Mouse (Mus musculus): ENCODE results near the gene Creb3l1.

Gene Creb3l1

DNA sequence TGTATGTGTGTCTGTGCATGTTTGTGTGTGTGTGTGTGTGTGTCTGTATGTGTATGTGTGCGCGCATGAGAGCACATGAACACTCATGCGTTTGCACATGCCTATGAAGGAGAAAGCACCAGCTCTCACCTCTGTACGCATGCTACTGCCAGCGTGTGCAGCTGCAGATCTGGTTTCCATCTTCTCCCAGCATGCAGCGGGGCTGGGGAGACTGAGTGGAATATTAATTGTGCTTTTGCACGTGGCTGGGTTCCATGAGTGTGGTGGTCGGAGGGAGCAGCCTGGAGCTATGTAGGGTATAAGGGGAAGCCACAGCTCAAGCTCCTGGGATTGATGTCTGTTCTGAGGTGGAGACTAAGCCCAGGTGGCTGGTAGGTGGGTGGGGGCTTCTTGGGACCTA lies 6.3 kb upstream of the Creb3l1 start:
- DNase-seq, result no peak

DNA sequence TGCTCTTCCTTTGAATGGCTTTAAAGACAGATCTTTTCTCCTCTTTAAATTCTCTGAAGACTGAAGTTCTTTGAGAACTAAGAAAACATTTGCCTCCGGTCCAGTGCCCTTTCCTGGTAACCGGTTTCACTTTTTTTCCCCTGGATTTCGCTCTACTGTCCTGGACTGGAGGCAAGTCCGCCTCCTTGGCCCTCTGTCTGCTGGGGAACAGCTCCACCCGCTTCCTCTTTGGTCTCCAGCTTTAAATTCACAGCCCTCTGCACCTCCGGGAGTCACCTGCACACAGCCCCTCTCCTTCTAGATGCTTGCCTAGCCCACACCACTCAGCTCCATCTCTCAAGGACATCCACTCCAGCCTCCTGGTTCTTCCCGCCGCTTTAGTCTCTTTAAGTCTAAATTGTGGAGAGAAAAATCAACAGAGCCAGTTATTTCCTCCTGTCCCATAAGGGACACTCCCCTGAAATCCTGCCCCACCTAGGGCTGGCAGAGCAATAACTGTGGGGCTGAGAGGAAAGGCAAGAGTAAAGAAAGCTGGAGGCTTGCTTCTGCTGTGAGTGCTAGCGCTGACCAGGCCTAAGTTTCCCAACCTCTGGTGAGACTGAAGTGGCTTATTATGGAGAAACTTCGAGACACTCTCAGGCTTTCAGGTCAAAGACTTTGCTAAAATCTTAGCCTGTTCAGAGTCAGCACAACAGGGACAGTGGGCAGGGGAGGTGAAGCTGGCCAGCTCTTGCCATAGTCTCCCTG lies 5.3 kb upstream of the Creb3l1 start:
- DNase-seq, result no peak

DNA sequence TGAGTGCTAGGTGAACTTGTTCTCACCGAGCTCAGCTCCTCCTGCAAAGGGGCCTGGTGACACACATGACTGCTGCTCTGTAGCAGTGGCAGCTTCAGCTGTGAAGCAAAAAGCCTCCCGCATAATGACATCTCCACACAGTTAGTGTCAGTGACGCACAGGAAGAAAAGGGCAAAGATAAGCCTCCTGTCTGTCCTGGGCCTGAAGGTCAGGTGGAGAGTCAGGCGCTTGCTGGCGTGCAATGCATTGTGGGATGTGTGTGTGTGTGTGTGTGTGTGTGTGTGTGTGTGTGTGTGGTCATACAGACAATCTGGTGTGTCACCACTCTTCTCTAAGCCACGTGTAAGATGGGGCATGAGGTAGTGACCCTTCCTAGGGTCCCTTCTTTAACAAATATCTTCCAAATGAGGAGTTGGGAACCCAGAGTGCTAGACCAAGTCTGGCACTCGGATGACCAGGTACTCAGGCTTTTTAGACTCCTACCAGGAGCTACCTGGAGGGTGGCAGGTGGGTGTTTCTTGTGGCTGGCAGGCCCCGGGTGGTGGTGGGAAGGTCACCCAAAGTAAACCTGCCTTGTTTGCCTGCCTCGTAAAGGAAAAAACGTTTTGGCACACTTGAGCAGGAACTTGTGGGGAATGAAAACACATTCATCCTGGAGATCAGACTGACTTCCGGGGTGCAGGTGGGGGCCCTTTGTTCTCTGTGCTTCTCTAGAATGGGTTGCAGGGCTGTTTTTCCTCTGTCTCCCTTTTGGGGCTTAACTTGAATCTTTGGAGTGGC lies 3.7 kb upstream of the Creb3l1 start:
- no peak for DNase-seq

DNA sequence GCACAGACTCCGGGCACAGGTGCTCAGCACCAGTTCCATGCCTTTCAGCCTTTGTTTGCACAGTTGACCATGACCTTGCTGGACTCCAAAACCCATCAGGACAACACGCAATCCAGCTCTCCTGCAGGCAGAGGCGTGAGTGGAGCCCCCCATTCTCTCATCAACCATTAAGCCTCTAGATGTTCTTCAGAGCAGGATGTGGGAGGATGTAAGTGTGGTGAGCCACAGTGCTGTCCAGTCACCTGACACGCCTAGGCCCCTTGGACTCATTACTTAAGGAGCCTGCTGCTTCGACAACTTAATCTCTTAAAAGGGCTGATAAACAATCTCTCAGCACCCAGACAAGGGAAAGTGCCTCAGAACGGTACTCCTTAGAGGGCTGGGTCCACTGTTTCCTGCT lies 1.7 kb upstream of the Creb3l1 start:
- no peak for DNase-seq

DNA sequence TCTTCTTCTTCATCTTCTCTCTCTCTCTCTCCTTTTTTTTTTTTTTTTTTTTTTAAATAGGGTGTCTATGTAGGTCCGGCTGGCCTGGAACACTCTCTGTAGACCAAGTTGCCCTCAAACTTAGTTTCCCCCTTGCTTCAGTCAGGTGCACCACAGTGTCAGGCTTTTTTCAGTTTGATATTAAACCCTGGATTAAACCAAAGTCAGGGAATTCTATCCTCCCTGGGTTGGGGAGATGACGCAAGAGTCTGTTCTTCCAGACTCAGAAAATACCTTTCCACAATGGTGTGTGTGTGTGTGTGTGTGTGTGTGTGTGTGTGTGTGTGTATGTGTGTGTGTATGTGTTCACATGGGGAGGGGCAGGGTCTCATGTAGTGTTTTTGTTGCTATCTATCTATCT lies 900 bp upstream of the Creb3l1 start:
- no peak for DNase-seq

DNA sequence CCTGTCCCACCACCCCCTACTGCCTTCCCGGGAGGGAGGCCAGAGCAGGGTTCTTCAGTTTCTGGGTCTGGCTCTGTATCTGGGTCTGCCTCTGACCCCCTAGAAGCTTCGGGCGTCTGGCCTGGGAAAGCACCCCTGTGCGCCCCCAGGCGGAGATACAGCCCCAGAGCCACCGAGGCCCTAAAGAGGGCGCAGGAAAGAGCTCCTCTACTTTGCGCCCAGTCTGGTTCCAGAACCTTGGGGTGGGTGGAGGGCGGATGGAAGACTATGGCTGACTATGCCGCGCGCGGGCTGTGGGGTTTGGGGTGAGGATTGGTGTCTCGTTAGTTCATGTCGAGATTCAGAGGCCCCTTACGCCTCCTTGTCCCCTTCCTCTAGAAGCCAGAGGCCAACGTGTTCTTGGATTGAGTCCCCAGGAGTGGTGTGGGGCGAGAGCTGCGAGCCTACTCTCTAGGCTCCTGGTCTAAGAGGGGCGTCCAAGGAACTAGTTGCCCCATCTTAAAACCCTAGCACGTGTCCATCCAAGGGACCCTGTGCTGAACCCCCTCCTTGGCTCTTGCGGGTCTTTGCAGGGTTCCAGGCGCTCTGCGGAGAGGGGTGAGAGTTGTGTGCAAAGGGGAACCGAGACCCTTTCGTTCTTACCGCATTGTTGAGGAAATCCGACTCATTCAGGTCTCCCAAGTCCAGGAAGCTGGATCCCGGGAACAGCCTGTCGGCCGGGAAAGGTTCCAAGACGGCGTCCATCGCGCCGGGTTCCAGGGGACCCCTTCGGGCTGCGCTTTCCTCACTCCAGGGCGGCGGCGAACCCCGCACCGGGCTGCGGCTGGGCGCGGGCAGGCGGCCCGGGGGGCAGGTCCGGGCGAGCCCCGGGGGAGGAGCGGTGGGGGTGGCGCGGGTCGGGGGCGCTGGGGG lies 684 bp downstream of the Creb3l1 start:
- peak in 1 of 2 experiments; percentile 74 for DNase-seq

DNA sequence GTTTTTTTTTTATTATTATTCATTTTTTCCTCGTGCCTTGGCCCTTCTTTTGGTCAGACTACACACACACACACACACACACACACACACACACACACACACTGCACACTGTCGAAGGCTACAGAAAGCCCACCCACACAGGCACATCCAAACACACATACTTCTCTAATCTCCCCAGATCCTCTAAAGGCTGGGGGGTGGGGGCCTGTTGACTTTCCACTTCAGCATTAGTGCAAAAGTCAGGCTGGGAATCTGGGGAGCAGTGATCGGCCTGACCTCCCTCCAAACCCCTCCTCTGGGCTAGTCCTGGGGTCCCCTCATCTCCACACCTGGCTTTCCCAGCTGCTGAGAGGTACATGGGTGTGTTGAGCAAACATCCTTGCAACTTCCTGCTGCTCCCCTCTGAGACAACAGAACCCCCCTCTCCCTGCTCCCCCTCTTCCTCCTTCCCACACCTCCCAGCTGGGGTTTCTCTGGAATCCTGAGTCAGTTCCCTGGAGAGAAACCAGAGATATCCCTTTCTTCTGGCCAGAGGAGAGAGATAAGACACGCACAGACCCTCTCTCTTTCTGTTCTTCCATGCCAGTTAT lies 3.5 kb downstream of the Creb3l1 start:
- DNase-seq, result peak in 1 of 2 experiments; percentile 19

DNA sequence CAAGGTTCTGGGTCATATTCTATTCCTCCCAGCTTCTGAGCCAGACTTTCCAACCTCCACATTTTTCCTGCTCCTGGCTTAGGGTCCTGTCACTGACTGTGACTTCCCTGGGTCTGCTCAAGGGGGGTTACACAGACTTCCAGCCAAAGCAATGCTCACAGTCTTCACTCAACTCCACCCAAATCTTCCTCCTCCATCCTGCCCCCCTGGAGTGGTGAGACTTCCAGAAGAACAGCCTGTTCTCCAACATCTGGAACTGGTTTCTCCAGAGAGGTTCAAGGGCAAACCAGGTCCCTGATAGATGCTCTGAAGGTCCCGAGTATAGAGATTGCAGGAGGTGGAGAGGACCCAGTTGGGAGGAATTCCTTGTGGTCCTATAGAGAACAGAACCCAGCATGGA lies 6.9 kb downstream of the Creb3l1 start:
- DNase-seq, result no peak

DNA sequence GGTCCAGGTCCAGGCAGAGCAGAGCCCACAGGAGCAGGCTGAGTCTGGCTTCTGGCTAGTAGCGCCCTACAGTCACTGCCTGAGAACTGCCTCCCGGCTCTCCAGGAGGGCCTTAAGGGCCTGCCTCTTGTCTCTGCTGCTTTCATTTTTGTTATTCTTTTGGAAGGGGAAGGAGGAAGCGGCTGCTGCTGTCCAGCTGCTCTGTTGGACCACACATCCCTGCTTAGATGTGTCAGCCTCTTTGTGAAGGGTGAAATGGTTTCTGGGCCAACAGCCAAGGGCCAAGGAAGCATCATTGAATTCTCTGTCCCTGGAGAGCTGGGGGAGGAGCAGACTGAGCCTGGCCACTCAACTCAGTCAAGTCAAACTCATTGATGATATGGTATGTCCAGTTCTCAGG lies 7.3 kb downstream of the Creb3l1 start:
- DNase-seq, result peak; percentile 79 to 82

DNA sequence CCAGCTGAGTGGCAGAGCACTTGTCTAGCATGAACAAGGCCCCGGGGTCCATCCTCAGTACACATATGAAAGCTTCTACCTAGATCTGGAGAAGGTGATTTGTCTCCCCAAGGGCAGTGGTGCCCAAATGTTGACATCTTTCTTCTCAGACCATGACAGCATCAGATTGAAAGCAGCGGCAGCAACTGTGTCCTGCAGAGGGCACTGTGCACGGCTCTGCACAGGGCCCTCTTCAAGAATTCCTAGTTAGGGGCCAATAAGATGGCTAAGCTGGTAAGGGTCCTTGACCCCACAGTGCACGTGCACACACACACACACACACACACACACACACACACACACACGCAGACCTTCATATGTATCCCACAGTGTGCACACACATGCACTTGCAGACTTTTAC lies 9.4 kb downstream of the Creb3l1 start:
- DNase-seq, result no peak

DNA sequence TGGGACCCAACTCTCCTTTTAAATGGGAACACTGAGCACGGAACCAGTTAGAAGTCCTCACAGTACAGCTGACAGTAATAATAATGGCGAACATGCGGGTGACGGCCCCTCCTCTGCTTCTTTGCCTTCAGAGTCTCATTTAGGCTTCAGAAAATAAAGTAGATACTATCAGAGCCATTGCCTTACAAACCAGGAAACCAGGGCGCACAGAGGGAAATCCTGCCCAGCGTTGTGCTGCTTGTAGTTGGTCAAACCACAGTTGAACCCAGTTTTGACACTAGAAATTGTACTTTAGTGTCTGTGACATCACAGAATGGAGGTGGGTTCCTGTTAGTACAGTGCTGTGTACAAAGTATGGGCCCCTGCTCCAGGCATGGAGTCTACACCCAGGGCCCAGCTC lies 10.1 kb downstream of the Creb3l1 start:
- no peak for DNase-seq

DNA sequence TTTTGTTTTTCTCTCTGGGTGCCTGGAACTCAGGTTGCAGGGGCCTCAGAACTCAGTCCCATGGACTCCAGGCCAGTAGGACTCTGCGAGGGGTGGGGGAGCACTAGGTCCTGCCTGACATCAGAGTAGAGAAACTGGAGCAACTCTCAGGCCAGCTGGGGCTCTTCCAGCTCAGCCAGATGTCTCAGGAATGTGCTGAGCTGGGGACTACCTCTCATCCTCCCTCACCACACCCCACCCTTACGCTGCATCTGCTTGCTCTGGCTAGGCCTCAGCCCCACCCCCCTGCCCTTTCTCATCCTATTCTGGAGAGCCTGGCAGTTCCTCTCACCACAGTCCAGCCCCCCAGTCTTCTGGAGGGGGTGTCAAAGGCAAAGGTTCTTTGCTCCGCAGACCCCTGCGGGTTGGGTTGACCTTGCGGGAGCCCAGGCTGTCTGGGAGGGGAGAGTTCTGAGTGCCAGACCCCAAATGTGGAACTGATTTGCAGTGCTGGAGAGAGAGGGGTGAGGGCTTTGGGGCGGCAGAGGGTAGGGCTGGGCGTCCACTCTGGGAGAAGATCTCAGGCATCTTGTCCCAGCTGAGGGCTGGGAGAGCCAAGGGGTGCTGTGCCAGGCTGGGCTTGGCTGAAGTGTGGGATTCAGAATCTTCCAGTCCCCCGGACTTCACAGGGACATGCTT lies 11.4 kb downstream of the Creb3l1 start:
- peak; percentile 80 to 88 for DNase-seq

DNA sequence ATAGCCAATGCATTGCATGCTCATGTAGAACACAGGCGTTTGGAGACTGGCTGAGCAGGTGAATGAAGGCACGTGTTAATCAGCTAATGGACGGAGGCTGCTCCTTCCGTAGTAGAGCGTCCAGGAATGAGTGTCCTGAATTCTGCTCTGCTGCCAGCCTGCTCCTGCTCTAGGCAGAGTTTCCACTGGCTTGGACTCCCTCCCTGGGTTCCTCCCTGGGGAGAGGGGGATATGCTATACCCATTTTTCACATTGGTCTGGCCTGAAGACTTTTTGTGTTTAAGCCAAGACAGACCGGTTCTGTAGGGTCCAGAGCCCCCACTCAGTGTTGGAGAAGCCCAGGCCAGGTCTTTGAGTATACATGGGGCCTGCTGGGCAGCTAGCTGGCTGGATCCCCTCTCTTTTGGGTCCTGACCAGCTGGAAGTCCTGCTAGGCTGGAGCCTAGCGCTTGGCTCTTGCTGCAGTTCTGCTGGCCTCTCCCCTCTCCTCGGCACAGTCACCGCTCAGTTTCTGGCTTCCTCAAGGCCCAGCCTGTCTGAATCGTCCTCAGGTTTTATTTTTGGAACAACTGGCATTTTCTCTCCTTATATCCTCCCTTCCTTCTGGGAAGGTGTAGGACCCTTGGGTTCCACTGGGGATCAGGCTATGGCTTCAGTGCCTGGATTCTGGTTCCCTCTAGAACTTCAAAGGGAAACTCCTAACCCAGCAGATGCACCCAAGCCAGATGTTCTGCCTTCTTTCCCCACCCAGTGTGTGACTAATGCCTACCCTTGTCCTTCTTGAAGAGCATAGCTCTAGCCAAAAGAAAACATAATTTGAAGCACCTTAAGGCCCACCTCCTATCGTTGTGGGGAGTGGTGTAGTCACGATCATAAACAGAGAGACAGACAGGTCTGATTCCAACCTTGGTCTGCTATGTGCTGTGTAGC lies 12.6 kb downstream of the Creb3l1 start:
- no peak for DNase-seq

DNA sequence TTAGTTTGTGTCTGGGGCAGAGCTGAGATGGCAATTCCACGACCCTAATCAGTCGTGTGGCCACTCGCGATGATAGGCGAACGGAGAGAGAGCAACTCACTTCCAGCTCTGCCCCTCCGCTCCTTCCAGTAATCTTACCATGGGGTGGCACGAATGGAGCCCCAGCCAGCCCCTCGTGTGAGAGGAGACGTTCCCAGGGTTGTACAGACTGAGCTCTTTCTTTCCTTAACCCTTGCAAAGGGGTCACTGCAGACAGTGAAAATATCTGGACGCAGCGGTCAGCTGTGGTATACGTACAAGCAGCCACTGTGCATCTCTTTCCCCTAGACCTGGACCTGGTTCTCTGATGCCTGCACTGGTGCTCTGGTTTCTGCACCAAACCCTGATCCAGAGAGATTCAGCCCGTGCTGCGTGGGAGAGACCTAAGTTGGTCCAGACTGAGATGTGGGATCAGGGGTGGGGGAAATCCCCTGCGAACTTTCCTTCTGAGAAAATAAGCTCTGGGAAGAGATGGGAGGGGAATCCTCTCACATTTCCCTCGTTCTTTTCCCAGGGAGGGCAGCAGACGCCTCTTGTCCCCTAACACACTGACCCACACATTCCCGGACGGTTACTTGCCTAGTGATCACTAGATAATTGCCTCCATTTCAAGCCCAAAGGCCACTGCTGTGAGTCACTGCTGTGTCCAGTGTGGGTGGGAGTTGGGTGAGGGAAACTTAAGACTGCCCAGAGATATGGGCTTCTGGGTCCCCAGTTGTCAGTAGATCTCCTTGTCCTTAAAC lies 15.5 kb downstream of the Creb3l1 start:
- no peak for DNase-seq

DNA sequence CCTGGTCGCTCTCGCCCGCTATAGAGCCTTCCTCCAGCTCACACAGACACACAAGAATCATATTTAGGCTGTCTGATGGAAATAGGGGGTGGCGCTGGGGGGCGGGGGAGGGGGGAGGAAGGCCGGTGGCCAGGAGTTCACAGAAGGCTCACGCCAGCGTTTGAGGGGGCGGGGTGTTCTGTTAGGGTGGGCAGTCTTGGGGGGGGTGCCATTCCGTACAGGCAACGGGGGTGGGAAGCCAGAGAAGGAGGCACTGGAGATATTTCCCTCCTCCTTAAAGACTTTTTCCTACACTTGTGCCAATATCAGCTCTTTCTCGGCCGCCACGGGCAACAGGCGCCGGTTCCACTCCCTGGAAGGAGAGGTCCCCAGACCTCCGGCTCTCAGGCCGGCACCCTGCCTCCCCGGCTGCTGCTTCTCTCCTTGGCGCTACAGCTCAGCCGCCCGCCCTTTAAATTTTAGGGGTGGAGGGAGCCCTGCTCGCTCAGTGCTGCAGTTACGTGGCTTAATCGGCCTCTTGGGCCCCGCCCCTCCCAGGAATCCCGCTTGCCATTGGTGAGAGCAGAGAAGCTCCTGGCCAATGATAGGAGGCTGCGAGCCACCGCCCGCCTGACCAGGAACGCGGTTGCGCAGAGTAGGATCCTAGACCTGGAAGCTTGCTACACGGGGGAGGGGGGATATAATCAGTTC lies 16.2 kb downstream of the Creb3l1 start:
- peak; percentile 99 for DNase-seq

DNA sequence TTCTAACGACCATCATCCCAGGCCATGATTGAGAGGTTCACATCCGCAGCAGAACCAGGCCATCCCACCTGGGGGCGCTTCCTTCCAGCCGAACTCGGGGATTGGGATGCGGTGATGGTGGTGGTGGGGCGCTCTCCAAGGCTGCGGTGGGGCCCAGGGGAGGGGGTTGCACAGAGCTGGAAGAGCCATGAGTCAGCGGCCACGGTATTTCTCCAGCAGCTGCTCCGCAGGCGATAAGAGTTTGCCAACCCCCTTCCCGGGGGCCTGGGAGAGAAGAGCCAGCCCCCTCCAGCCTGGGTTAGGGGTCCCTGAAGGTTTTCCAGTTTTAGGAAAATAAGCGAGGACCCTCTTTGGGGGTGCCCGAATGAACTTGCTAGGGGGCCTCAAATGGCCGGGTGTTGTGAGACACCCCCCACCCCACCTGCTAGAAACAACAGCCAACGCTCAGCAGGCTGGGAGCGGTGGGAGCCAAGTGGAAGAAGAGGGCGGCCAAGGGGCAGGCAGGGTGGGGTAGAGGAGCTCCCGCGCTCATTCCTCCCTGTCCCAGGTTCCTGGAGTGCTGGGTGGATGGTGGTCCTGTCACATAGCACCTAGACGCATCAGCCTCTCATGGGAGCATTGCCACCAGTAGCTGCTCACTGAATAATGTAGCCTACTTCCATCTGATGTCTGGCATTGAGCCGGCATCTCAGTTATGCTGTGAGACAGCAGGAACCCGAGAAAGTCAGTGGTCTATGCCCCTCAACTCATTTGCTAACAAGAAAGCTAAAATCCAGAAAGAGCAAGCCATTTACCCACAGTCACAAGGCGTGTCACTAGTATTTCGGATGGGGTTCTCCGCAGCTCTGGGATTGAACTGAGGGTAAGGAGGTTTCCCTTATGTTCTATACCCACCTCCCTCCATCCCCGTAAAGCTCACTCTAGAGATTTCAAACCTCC lies 17.1 kb downstream of the Creb3l1 start:
- peak in 1 of 2 experiments; percentile 66 for DNase-seq

DNA sequence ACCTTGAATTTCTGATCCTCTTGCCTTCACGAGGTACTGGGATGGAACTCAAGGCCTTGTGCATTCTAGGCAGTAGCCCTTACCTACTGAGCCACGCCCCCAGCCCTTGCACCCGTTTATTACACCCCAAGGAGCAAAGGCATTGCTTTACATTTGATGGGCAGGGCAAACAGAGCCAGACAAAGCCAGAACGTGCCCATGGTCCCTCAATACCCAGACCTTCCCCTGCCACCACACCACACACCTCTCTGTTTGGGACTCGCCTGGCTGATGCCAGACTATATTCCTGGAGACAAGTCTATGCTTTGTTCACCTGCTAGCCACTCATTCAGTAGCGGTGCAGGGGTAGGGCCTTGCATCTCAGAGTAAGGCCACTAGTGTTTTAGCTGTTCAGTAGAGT lies 17.8 kb downstream of the Creb3l1 start:
- DNase-seq, result no peak

DNA sequence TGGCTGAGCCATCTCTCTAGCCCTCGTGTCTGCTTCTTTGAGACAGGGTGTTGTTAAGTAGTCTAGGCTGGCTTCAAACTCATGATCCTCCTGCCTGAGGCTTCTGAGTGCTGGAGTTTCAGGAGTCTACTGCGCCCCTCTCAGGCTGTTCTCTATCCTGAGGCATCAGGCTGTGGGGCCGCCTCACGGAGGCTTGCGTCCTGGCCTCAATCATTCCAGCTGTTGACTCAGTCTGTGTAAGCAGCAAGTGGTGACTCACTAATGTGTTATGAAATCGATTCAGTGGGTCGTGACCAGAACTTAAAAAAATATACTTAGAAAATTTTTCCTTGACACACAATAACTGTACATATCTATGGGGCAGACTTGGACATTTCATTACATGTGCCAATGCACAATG lies 19.7 kb downstream of the Creb3l1 start:
- DNase-seq, result no peak

All from kidney, postnatal 36 days (tissue).